Mouse (Mus musculus) megakaryocyte, embryonic 14.5 days (primary cell): Measurements from ENCODE around the gene Rnls. TPM values are rescaled to one million over a fixed set of nuclear protein-coding genes. Genes with fewer than 3 reads are reported as not detected.

Experiments used
- H3K27me3 ChIP-seq: replicated peaks from 2 replicates; pipeline ENCODE3; 2012; ENCODE audit warnings: inconsistent platforms
- H3K36me3 ChIP-seq: replicated peaks from 2 replicates; pipeline ENCODE3; 2012; ENCODE audit warnings: low read length, inconsistent platforms, mixed read lengths
- H3K4me1 ChIP-seq: 2 replicates; pipeline ENCODE4 v1.6.1; 2012; ENCODE audit warnings: inconsistent platforms
- H3K4me3 ChIP-seq: replicated peaks from 2 replicates; pipeline ENCODE3; 2012; ENCODE audit warnings: moderate library complexity, mild to moderate bottlenecking, inconsistent platforms
- H3K9me3 ChIP-seq: 2 replicates; pipeline ENCODE4 v1.6.1; 2012; ENCODE audit warnings: inconsistent platforms
- FLI1 ChIP-seq: IDR thresholded peaks from 2 replicates; pipeline ENCODE4 v1.6.1; 2012; ENCODE audit warnings: low read length, inconsistent platforms, mixed read lengths
- GATA1 ChIP-seq: IDR thresholded peaks from 3 replicates; pipeline ENCODE4 v1.6.1; 2012; ENCODE audit warnings: mixed read lengths, low read length, inconsistent platforms, borderline replicate concordance
- polyA plus RNA-seq: library from polyadenylated mRNA; stranded (reverse); fragments of >175 nt; gene quantifications from 2 replicates; pipeline ENCODE4 v1.2.3, GENCODE M21; 2012; ENCODE audit warnings: low replicate concordance; ENCODE audit not compliant: insufficient read depth

Gene Rnls
- polyA plus RNA-seq, 1 experiment: 0.29 TPM

- Histone ChIP-seq H3K4me1 (peaks cover 14% of the 10 kb centered on the region), H3K36me3 (no peaks in the 10 kb centered on the region)
- TF ChIP-seq GATA1: no peak
- no peak for TF ChIP-seq FLI1
Measured at GRCm38 (mm10) chr19:33207991-33208390, 184.1 kb downstream of the Rnls start.

GRCm38 (mm10) chr19:33205389-33205788, 186.7 kb downstream of the Rnls start:
- Histone ChIP-seq H3K27me3 (no peaks in the 10 kb centered on the region), H3K4me3 (no peak overlapping the region), H3K4me1 (peaks cover 14% of the 10 kb centered on the region), H3K36me3 (no peaks in the 10 kb centered on the region), H3K9me3 (no peaks in the 10 kb centered on the region)
- no peak for TF ChIP-seq FLI1
- TF ChIP-seq GATA1: no peak

More at GRCm38 (mm10) chr19:33207991-33208390, 184.1 kb downstream of the Rnls start:
- Histone ChIP-seq H3K9me3 (no peaks in the 10 kb centered on the region), H3K27me3 (no peaks in the 10 kb centered on the region), H3K4me3 (no peak overlapping the region)

GRCm38 (mm10) chr19:33202422-33202821, 189.7 kb downstream of the Rnls start:
- H3K27me3 ChIP-seq: no peaks in the 10 kb centered on the region
- no peak overlapping the region for H3K4me3 ChIP-seq
- peaks cover 8% of the 10 kb centered on the region for H3K4me1 ChIP-seq
- no peak for TF ChIP-seq GATA1
- no peak for TF ChIP-seq FLI1
- no peaks in the 10 kb centered on the region for H3K9me3 ChIP-seq
- H3K36me3 ChIP-seq: no peaks in the 10 kb centered on the region

GRCm38 (mm10) chr19:33201181-33201580, 190.9 kb downstream of the Rnls start:
- no peaks in the 10 kb centered on the region for H3K27me3 ChIP-seq
- no peak overlapping the region for H3K4me3 ChIP-seq
- no peak for TF ChIP-seq FLI1
- TF ChIP-seq GATA1: no peak
- peaks cover 5% of the 10 kb centered on the region; the same call in 1 of the 2 replicates for H3K4me1 ChIP-seq
- H3K36me3 ChIP-seq: no peaks in the 10 kb centered on the region
- H3K9me3 ChIP-seq: no peaks in the 10 kb centered on the region

GRCm38 (mm10) chr19:33192064-33192463, 200.0 kb downstream of the Rnls start:
- H3K4me1 ChIP-seq: no peaks in the 10 kb centered on the region
- H3K4me3 ChIP-seq: no peak overlapping the region
- no peaks in the 10 kb centered on the region for H3K27me3 ChIP-seq
- H3K36me3 ChIP-seq: no peaks in the 10 kb centered on the region
- TF ChIP-seq GATA1 (no peak), FLI1 (no peak)
- H3K9me3 ChIP-seq: no peaks in the 10 kb centered on the region

GRCm38 (mm10) chr19:33188766-33189165, 203.3 kb downstream of the Rnls start:
- Histone ChIP-seq H3K27me3 (no peaks in the 10 kb centered on the region), H3K4me3 (no peak overlapping the region), H3K9me3 (no peaks in the 10 kb centered on the region), H3K36me3 (no peaks in the 10 kb centered on the region), H3K4me1 (no peaks in the 10 kb centered on the region)
- TF ChIP-seq FLI1 (no peak), GATA1 (no peak)

- no peaks in the 10 kb centered on the region for H3K27me3 ChIP-seq
- no peaks in the 10 kb centered on the region for H3K9me3 ChIP-seq
- TF ChIP-seq FLI1 (no peak), GATA1 (no peak)
- H3K4me1 ChIP-seq: peaks cover 22% of the 10 kb centered on the region
- no peak overlapping the region for H3K4me3 ChIP-seq
- H3K36me3 ChIP-seq: no peaks in the 10 kb centered on the region
Measured at GRCm38 (mm10) chr19:33179595-33179994, 212.5 kb downstream of the Rnls start.

- Histone ChIP-seq H3K27me3 (no peaks in the 10 kb centered on the region), H3K9me3 (no peaks in the 10 kb centered on the region), H3K36me3 (no peaks in the 10 kb centered on the region), H3K4me1 (peaks cover 22% of the 10 kb centered on the region), H3K4me3 (no peak overlapping the region)
- no peak for TF ChIP-seq FLI1
Measured at GRCm38 (mm10) chr19:33178866-33179265, 213.2 kb downstream of the Rnls start.

- no peaks in the 10 kb centered on the region for H3K27me3 ChIP-seq
- no peak overlapping the region for H3K4me3 ChIP-seq
- no peaks in the 10 kb centered on the region for H3K36me3 ChIP-seq
- peaks cover 22% of the 10 kb centered on the region for H3K4me1 ChIP-seq
- no peaks in the 10 kb centered on the region for H3K9me3 ChIP-seq
- TF ChIP-seq GATA1: no peak
- no peak for TF ChIP-seq FLI1
Measured at GRCm38 (mm10) chr19:33178367-33178766, 213.7 kb downstream of the Rnls start.

- Histone ChIP-seq H3K9me3 (no peaks in the 10 kb centered on the region), H3K36me3 (no peaks in the 10 kb centered on the region), H3K4me3 (no peak overlapping the region), H3K4me1 (peaks cover 22% of the 10 kb centered on the region), H3K27me3 (peaks cover 3% of the 10 kb centered on the region)
- TF ChIP-seq GATA1 (no peak), FLI1 (no peak)
Measured at GRCm38 (mm10) chr19:33173991-33174390, 218.1 kb downstream of the Rnls start.

- Histone ChIP-seq H3K4me3 (no peak overlapping the region), H3K4me1 (peaks cover 14% of the 10 kb centered on the region), H3K9me3 (no peaks in the 10 kb centered on the region), H3K36me3 (no peaks in the 10 kb centered on the region), H3K27me3 (peaks cover 3% of the 10 kb centered on the region)
- TF ChIP-seq FLI1 (no peak), GATA1 (no peak)
Measured at GRCm38 (mm10) chr19:33169881-33170280, 222.2 kb downstream of the Rnls start.
